Mouse (Mus musculus) ES-E14 (cell line): ENCODE measurements around the gene Gnpda2. TPM values are rescaled to one million over a fixed set of nuclear protein-coding genes. Genes with fewer than 3 reads are reported as not detected.

Experiments
- DNase-seq: peaks from one replicate; pipeline ENCODE4 v3.0.0-alpha.2; 2013; ENCODE audit warnings: low read depth, low spot score
- H3K27ac ChIP-seq: 2 replicates; pipeline ENCODE4 v1.5.1; 2012; ENCODE audit warnings: low read depth, mild to moderate bottlenecking, low read length, moderate library complexity, mixed read lengths; ENCODE audit not compliant: poor library complexity, insufficient read depth, severe bottlenecking
- H3K36me3 ChIP-seq: 2 replicates; pipeline ENCODE4 v1.6.1; 2012; ENCODE audit warnings: mild to moderate bottlenecking, low read length, moderate library complexity, mixed read lengths; ENCODE audit not compliant: control insufficient read depth, poor library complexity, insufficient read depth, severe bottlenecking
- H3K4me1 ChIP-seq, 2 experiments: fragments of 150-350 bp in 1 of 2; sonication (generic) in 1 of 2; 2 replicates each; pipeline ENCODE4 v1.6.1; 2012; ENCODE audit warnings: low read length in 2 of 2, mild to moderate bottlenecking in 1 of 2, mixed read lengths in 1 of 2; ENCODE audit not compliant: control insufficient read depth in 2 of 2, insufficient read depth in 2 of 2, poor library complexity in 1 of 2
- H3K4me3 ChIP-seq, 2 experiments: fragments of 150-350 bp in 1 of 2; sonication (generic) in 1 of 2; 2 replicates each; pipeline ENCODE4 v1.5.1; 2012; ENCODE audit warnings: low read length in 2 of 2, low read depth in 1 of 2, mild to moderate bottlenecking in 1 of 2, mixed read lengths in 1 of 2; ENCODE audit not compliant: insufficient read depth in 1 of 2, poor library complexity in 1 of 2, severe bottlenecking in 1 of 2
- H3K9ac ChIP-seq: 2 replicates; pipeline ENCODE4 v1.6.1; 2012; ENCODE audit warnings: low read depth, mild to moderate bottlenecking, low read length, mixed read lengths; ENCODE audit not compliant: poor library complexity, insufficient read depth, severe bottlenecking
- H3K9me3 ChIP-seq: fragments of 150-350 bp; sonication (generic); 2 replicates; pipeline ENCODE4 v1.6.1; 2012; ENCODE audit warnings: low read depth, mild to moderate bottlenecking, low read length; ENCODE audit not compliant: control insufficient read depth, insufficient read depth
- CHD2 ChIP-seq: IDR thresholded peaks from 2 replicates; pipeline ENCODE4 v1.6.1; 2014; ENCODE audit warnings: mild to moderate bottlenecking, low read depth, low read length, inconsistent platforms
- HCFC1 ChIP-seq: IDR thresholded peaks from 2 replicates; pipeline ENCODE4 v1.6.1; 2012; ENCODE audit warnings: low read length, inconsistent platforms, borderline replicate concordance; ENCODE audit not compliant: insufficient read depth
- MAFK ChIP-seq: IDR thresholded peaks from 2 replicates; pipeline ENCODE4 v1.6.1; 2014; ENCODE audit warnings: mild to moderate bottlenecking, low read depth, low read length, inconsistent platforms; ENCODE audit not compliant: insufficient read depth
- ZC3H11A ChIP-seq: IDR thresholded peaks from 2 replicates; pipeline ENCODE4 v1.6.1; 2012; ENCODE audit warnings: low read depth, mild to moderate bottlenecking, inconsistent platforms, low read length, borderline replicate concordance
- ZNF384 ChIP-seq: IDR thresholded peaks from 2 replicates; pipeline ENCODE4 v1.6.1; 2012; ENCODE audit warnings: low read depth, low read length, inconsistent platforms
- in situ Hi-C, 2 experiments: fragments of 600-800 bp; cut with MboI; formaldehyde crosslinking; loops; one replicate each; pipeline ENCODE4 v1.15.1; 2025; ENCODE audit warnings: low sequenced_read_pairs in 2 of 2, inconsistent platforms in 1 of 2; ENCODE audit not compliant: unreplicated experiment in 2 of 2
- total RNA-seq: library from RNA; depleted of rRNA; stranded (reverse); fragments of 300-350 nt; gene quantifications from 2 replicates; pipeline ENCODE4 v1.2.3, GENCODE M21; 2012; rRNA removed

Gene Gnpda2
- total RNA-seq, 1 experiment, result 10.7 TPM

GRCm38 (mm10) chr5:69541680-69542079 lies 50.5 kb downstream of the Gnpda2 start:
- DNase-seq, result no peak
- in situ Hi-C loops, result no loop called here
- no peaks in the 10 kb centered on the region for H3K36me3 ChIP-seq
- H3K27ac ChIP-seq, result no peak overlapping the region
- no peak overlapping the region for H3K9ac ChIP-seq
- no peak for TF ChIP-seq CHD2
- TF ChIP-seq HCFC1, result no peak
- TF ChIP-seq ZNF384, result no peak
- no peak for TF ChIP-seq ZC3H11A
- no peak for TF ChIP-seq MAFK
- H3K9me3 ChIP-seq, result no peaks in the 10 kb centered on the region
- no peak overlapping the region for H3K4me3 ChIP-seq
- no peaks in the 10 kb centered on the region for H3K4me1 ChIP-seq

- TF ChIP-seq ZC3H11A, result no peak
- TF ChIP-seq HCFC1, result no peak
- no peak for TF ChIP-seq CHD2
- no peak for TF ChIP-seq ZNF384
- no peak for TF ChIP-seq MAFK
- in situ Hi-C loops, result no loop called here
- Histone ChIP-seq H3K9me3 (no peaks in the 10 kb centered on the region), H3K9ac (no peak overlapping the region), H3K36me3 (no peaks in the 10 kb centered on the region), H3K4me1 (no peaks in the 10 kb centered on the region), H3K4me3 (no peak overlapping the region), H3K27ac (no peak overlapping the region)
- DNase-seq, result no peak
Measured at GRCm38 (mm10) chr5:69523944-69524343, 68.2 kb downstream of the Gnpda2 start.

Other genes with a start within 250 kb of the Gnpda2 start
- 0.40 and 0.58 TPM in 2 replicates for gene Yipf7, start 49.7 kb downstream of the Gnpda2 start, total RNA-seq
- gene Guf1, start 35.4 kb downstream of the Gnpda2 start, total RNA-seq, result 17.5 and 18.3 TPM in 2 replicates